Mouse (Mus musculus) forebrain, embryonic 10.5 days (tissue): ENCODE data around the gene Igfbp2. TPM values are rescaled to one million over a fixed set of nuclear protein-coding genes. Genes with fewer than 3 reads are reported as not detected.

Source experiments
- DNase-seq: peaks from one replicate; pipeline ENCODE4 v3.0.0-alpha.2; 2017; ENCODE audit warnings: low spot score; ENCODE audit errors: extremely low spot score
- H3K27ac ChIP-seq: fragments of 300-500 bp; sonication (generic); 2 replicates; pipeline ENCODE4 v1.5.1; 2016; ENCODE audit warnings: mild to moderate bottlenecking
- H3K27me3 ChIP-seq: fragments of 300-500 bp; sonication (generic); 2 replicates; pipeline ENCODE4 v1.6.1; 2016; ENCODE audit warnings: mild to moderate bottlenecking; ENCODE audit not compliant: poor library complexity, severe bottlenecking
- H3K36me3 ChIP-seq: fragments of 300-500 bp; sonication (generic); replicated peaks from 2 replicates; pipeline ENCODE4 v1.6.1; 2016; ENCODE audit warnings: mild to moderate bottlenecking, moderate library complexity
- H3K4me1 ChIP-seq: fragments of 300-500 bp; sonication (generic); 2 replicates; pipeline ENCODE4 v1.6.1; 2016
- H3K4me3 ChIP-seq: fragments of 300-500 bp; sonication (generic); 2 replicates; pipeline ENCODE4 v1.5.1; 2016; ENCODE audit warnings: mild to moderate bottlenecking, moderate library complexity
- H3K9me3 ChIP-seq: fragments of 300-500 bp; sonication (generic); 2 replicates; pipeline ENCODE4 v1.6.1; 2016; ENCODE audit warnings: mild to moderate bottlenecking, moderate library complexity
- WGBS: fragments of 180-500 bp; shearing (Covaris S2); methylation state at CpG from one replicate; pipeline ENCODE4 v1.1.7; 2016; 5-methylcytosine and 5-hydroxymethylcytosine counted together
- polyA plus RNA-seq: library from polyadenylated mRNA; unstranded; fragments of >200 nt; fragmentation: Nextera tagmentation; extraction: Ambion mirVana; gene quantifications from 2 replicates; pipeline ENCODE4 v1.2.1, GENCODE M21; 2016

The Igfbp2 gene
- polyA plus RNA-seq, 1 experiment from 2014 or later = 777 TPM

- Histone ChIP-seq H3K27me3 (peaks cover 38% of the 10 kb centered on the region), H3K36me3 (peaks cover 11% of the 10 kb centered on the region; the same call in 1 of the 2 replicates), H3K9me3 (no peaks in the 10 kb centered on the region), H3K4me3 (peak overlapping the region; percentile 68), H3K27ac (peak overlapping the region; percentile 87), H3K4me1 (peaks cover 87% of the 10 kb centered on the region)
- WGBS = under 1% methylated on average over 20 of the region's 20 CpGs
- DNase-seq = peak; percentile 83
Measured at GRCm38 (mm10) chr1:72870615-72871336, 46.5 kb downstream of the Igfbp2 start.

GRCm38 (mm10) chr1:72871337-72871696 is 47.0 kb downstream of the Igfbp2 start:
- Histone ChIP-seq H3K27me3 (peaks cover 44% of the 10 kb centered on the region), H3K4me1 (peaks cover 87% of the 10 kb centered on the region), H3K27ac (peak overlapping the region; percentile 87), H3K9me3 (no peaks in the 10 kb centered on the region), H3K4me3 (peak overlapping the region; percentile 68), H3K36me3 (peaks cover 11% of the 10 kb centered on the region; the same call in 1 of the 2 replicates)
- under 1% methylated on average over 6 of the region's 6 CpGs for WGBS
- DNase-seq = no peak

- peak overlapping the region; percentile 68 for H3K4me3 ChIP-seq
- no peaks in the 10 kb centered on the region for H3K9me3 ChIP-seq
- peaks cover 49% of the 10 kb centered on the region for H3K27me3 ChIP-seq
- H3K4me1 ChIP-seq = peaks cover 85% of the 10 kb centered on the region
- peak; percentile 54 for DNase-seq
- H3K27ac ChIP-seq = peak overlapping the region; percentile 87
- WGBS = under 1% methylated on average over 34 of the region's 34 CpGs
- peaks cover 6% of the 10 kb centered on the region; the same call in 1 of the 2 replicates for H3K36me3 ChIP-seq
Measured at GRCm38 (mm10) chr1:72871697-72872411, 47.6 kb downstream of the Igfbp2 start.

- peak overlapping the region; percentile 93 for H3K27ac ChIP-seq
- 0% methylated on average over 8 of the region's 8 CpGs for WGBS
- no peaks in the 10 kb centered on the region for H3K9me3 ChIP-seq
- peaks cover 81% of the 10 kb centered on the region for H3K4me1 ChIP-seq
- peak overlapping the region; percentile 68 for H3K4me3 ChIP-seq
- H3K36me3 ChIP-seq = peaks cover 5% of the 10 kb centered on the region; the same call in 1 of the 2 replicates
- H3K27me3 ChIP-seq = peaks cover 56% of the 10 kb centered on the region
- DNase-seq = peak; percentile 91
Measured at GRCm38 (mm10) chr1:72872521-72872920, 48.2 kb downstream of the Igfbp2 start.

GRCm38 (mm10) chr1:72873078-72873477 is 48.8 kb downstream of the Igfbp2 start:
- H3K4me3 ChIP-seq = peak overlapping the region; percentile 68
- WGBS = 2% methylated on average over 16 of the region's 16 CpGs
- peak overlapping the region; percentile 93 for H3K27ac ChIP-seq
- H3K27me3 ChIP-seq = peaks cover 61% of the 10 kb centered on the region
- H3K4me1 ChIP-seq = peaks cover 82% of the 10 kb centered on the region
- no peaks in the 10 kb centered on the region for H3K9me3 ChIP-seq
- peak; percentile 34 for DNase-seq
- peaks cover 5% of the 10 kb centered on the region; the same call in 1 of the 2 replicates for H3K36me3 ChIP-seq

- H3K36me3 ChIP-seq = peaks cover 3% of the 10 kb centered on the region; the same call in 1 of the 2 replicates
- peaks cover 86% of the 10 kb centered on the region for H3K4me1 ChIP-seq
- peak overlapping the region; percentile 93 for H3K27ac ChIP-seq
- no peaks in the 10 kb centered on the region for H3K9me3 ChIP-seq
- H3K4me3 ChIP-seq = peak overlapping the region; percentile 68
- under 1% methylated on average over 43 of the region's 43 CpGs for WGBS
- peak; percentile 74 for DNase-seq
- H3K27me3 ChIP-seq = peaks cover 63% of the 10 kb centered on the region
Measured at GRCm38 (mm10) chr1:72873511-72874286, 49.4 kb downstream of the Igfbp2 start.

GRCm38 (mm10) chr1:72874287-72875211 is 50.2 kb downstream of the Igfbp2 start, which contains the start of gene Igfbp5:
Igfbp5 (minus strand) TSS chr1:72874884.
- DNase-seq = peak; percentile 67
- H3K27me3 ChIP-seq = peaks cover 64% of the 10 kb centered on the region
- peaks cover 80% of the 10 kb centered on the region for H3K4me1 ChIP-seq
- H3K27ac ChIP-seq = peak within 1 kb of the TSS; percentile 93
- no peaks in the 10 kb centered on the region for H3K36me3 ChIP-seq
- under 1% methylated on average over 38 of the region's 38 CpGs for WGBS
- H3K4me3 ChIP-seq = peak within 1 kb of the TSS; percentile 68
- H3K9me3 ChIP-seq = no peaks in the 10 kb centered on the region

GRCm38 (mm10) chr1:72875708-72876107 is 51.4 kb downstream of the Igfbp2 start:
- peaks cover 68% of the 10 kb centered on the region for H3K4me1 ChIP-seq
- H3K36me3 ChIP-seq = no peaks in the 10 kb centered on the region
- WGBS = 7% methylated on average over 3 of the region's 3 CpGs
- no peaks in the 10 kb centered on the region for H3K9me3 ChIP-seq
- peak; percentile 14 for DNase-seq
- H3K4me3 ChIP-seq = peak overlapping the region; percentile 68
- H3K27me3 ChIP-seq = peaks cover 64% of the 10 kb centered on the region
- peak overlapping the region; percentile 93 for H3K27ac ChIP-seq

- Histone ChIP-seq H3K27me3 (peaks cover 64% of the 10 kb centered on the region), H3K36me3 (no peaks in the 10 kb centered on the region), H3K27ac (no peak overlapping the region), H3K4me1 (peaks cover 64% of the 10 kb centered on the region), H3K4me3 (peak overlapping the region; percentile 68; the same call in 1 of the 2 replicates), H3K9me3 (no peaks in the 10 kb centered on the region)
- DNase-seq = no peak
- WGBS = 55% methylated on average over 3 of the region's 3 CpGs
Measured at GRCm38 (mm10) chr1:72876111-72876510, 51.8 kb downstream of the Igfbp2 start.

- H3K27ac ChIP-seq = peak overlapping the region; percentile 66; the same call in 1 of the 2 replicates
- 14% methylated on average over 3 of the region's 3 CpGs for WGBS
- H3K27me3 ChIP-seq = peaks cover 61% of the 10 kb centered on the region
- no peaks in the 10 kb centered on the region for H3K9me3 ChIP-seq
- no peaks in the 10 kb centered on the region for H3K36me3 ChIP-seq
- no peak overlapping the region for H3K4me3 ChIP-seq
- peak; percentile 15 for DNase-seq
- H3K4me1 ChIP-seq = peaks cover 50% of the 10 kb centered on the region
Measured at GRCm38 (mm10) chr1:72877892-72878291, 53.6 kb downstream of the Igfbp2 start.

- Histone ChIP-seq H3K27ac (no peak overlapping the region), H3K4me1 (peaks cover 42% of the 10 kb centered on the region), H3K9me3 (no peaks in the 10 kb centered on the region), H3K4me3 (no peak overlapping the region), H3K27me3 (peaks cover 53% of the 10 kb centered on the region), H3K36me3 (no peaks in the 10 kb centered on the region)
- peak; percentile 14 for DNase-seq
- 68% methylated on average over 25 of the region's 25 CpGs for WGBS
Measured at GRCm38 (mm10) chr1:72878473-72879318, 54.4 kb downstream of the Igfbp2 start.
